Comparison of ENCODE assay signal across 17 mouse cellular contexts in the genomic region with DNA sequence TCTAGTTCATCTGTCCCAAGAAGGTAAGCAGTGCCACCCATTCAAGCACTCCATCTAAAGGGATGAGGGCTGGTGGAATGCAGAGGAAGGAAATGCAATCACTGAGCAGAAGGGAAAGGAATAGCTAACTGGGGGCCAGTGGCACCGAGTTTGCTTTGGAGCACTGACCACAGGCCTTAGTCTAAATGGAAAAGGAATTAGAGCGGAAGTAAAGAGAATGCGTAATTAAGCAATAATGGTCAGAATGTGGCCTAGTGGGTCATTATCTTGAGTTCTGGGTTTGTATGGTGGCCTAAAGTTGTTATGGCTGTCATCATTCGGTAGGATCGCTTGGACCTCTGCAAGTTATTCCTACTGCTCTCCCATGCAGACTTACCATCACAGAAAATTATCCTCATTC.
DNase-seq lines count a peak whose midpoint lies in the region; ATAC-seq lines count a peak whose summit lies in the region.
"Had no signal": no experiment of that assay in that cellular context is flagged by ENCODE, and none has a peak within 500 bp of the region (broad histone marks: within the 10 kb centered on the region; RNA-seq: fewer than 3 reads in every experiment).

No protein-coding gene starts in this region.

- peak; percentile 94 for DNase-seq in Muller cell, postnatal 12 days (ENCODE audit: inconsistent ontology term)
- peak; percentile 73 for DNase-seq in retina, embryonic 14.5 days (ENCODE audit: low spot score)
- DNase-seq in retina, postnatal 7 days (ENCODE audit: low read depth, low spot score), result peak; percentile 2
- no peak for DNase-seq in left cerebral cortex, adult 9 months (ENCODE audit: low spot score in 2 of 2)
- DNase-seq: adrenal gland, adult 2 months; adrenal gland, postnatal 10 days; adrenal gland, postnatal 25 days; cerebellum, adult 11 months; cerebellum, adult 18-20 months; cerebellum, adult 8-10 months; cerebellum, adult 9-11 months; cerebellum, postnatal 14 days; cerebellum, postnatal 36 days; forebrain, postnatal 0 days had no signal

- ATAC-seq in CD4-positive, CD25-positive, alpha-beta regulatory T cell, adult 4 months, result no peak
- ATAC-seq: forebrain, embryonic 13.5 days; forebrain, embryonic 15.5 days; forebrain, postnatal 0 days had no signal

Comparison
In these comparisons a context has a peak if more than half of its experiments do, and no peak if none do; other contexts are left out.
1. DNase-seq: peak in Muller cell, postnatal 12 days (single experiment), retina, embryonic 14.5 days (single experiment) and retina, postnatal 7 days (single experiment); none in left cerebral cortex, adult 9 months (0 of 2).